Mouse (Mus musculus) bone marrow macrophage, adult 2 months (primary cell): ENCODE data around the gene Clptm1. TPM values are rescaled to one million over a fixed set of nuclear protein-coding genes. Genes with fewer than 3 reads are reported as not detected.
A peak's percentile ranks its signal among the peaks of the same experiment; 100 is the strongest.

ENCODE experiments used
- H3K27ac ChIP-seq: 2 replicates; pipeline ENCODE4 v1.5.1; 2012; ENCODE audit warnings: low read depth, low read length; ENCODE audit not compliant: insufficient read depth
- H3K4me1 ChIP-seq: 2 replicates; pipeline ENCODE4 v1.6.1; 2012; ENCODE audit warnings: low read length; ENCODE audit not compliant: control insufficient read depth, insufficient read depth
- H3K4me3 ChIP-seq: 2 replicates; pipeline ENCODE4 v1.5.1; 2012; ENCODE audit warnings: mild to moderate bottlenecking, low read length, moderate library complexity; ENCODE audit not compliant: insufficient read depth
- CTCF ChIP-seq: IDR thresholded peaks from 2 replicates; pipeline ENCODE4 v1.5.1; 2012; ENCODE audit warnings: low read depth, mild to moderate bottlenecking, low read length, moderate library complexity
- POLR2A ChIP-seq: IDR thresholded peaks from 2 replicates; pipeline ENCODE4 v1.6.1; 2012; ENCODE audit warnings: mild to moderate bottlenecking, low read depth, low read length, borderline replicate concordance
- polyA plus RNA-seq: library from polyadenylated mRNA; stranded (reverse); fragments of >200 nt; gene quantifications from 2 replicates; pipeline ENCODE4 v1.2.4, GENCODE M21; 2012; ENCODE audit not compliant: missing spikeins, insufficient read depth, insufficient read length

Clptm1 gene
- polyA plus RNA-seq, 1 experiment: 95.3 TPM

GRCm38 (mm10) chr7:19620811-19621210, 44.0 kb downstream of the Clptm1 start:
- no peak overlapping the region for H3K4me3 ChIP-seq
- TF ChIP-seq CTCF (no peak), POLR2A (no peak)
- H3K4me1 ChIP-seq: peaks cover 2% of the 10 kb centered on the region; the same call in 1 of the 2 replicates
- no peak overlapping the region for H3K27ac ChIP-seq

GRCm38 (mm10) chr7:19619004-19619801, 45.6 kb downstream of the Clptm1 start:
- Histone ChIP-seq H3K4me1 (peaks cover 2% of the 10 kb centered on the region; the same call in 1 of the 2 replicates), H3K27ac (no peak overlapping the region), H3K4me3 (no peak overlapping the region)
- TF ChIP-seq CTCF (peak; percentile 64), POLR2A (no peak)

DNA sequence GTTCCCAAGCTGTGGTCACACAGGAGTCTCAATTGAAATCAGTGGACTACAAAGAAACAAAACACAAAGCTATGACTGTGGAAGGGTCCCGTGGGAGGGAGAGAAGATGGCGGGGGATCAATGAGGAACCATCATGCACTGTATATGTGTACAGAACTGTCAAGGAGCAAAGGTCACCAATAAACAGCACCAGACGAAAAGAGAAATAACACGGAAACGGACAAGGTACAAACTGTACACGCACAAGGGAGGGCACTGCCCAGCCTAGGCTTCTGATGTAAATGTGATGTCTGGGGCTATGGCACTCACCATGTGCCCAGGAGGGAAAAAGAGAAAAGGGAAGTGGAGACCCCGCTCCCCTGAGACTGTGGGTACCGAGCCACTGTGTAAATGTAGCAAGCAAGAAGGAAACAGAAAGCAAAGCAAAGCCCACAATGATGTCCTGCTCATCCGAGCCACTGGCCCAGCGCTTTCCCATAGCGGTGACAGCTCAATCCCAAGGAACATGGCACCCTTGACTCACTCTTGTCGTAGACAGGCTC, 49.7 kb downstream of the Clptm1 start:
- peaks cover 2% of the 10 kb centered on the region; the same call in 1 of the 2 replicates for H3K4me1 ChIP-seq
- no peak overlapping the region for H3K4me3 ChIP-seq
- no peak for TF ChIP-seq CTCF
- no peak for TF ChIP-seq POLR2A
- no peak overlapping the region for H3K27ac ChIP-seq

GRCm38 (mm10) chr7:19610969-19611368, 53.9 kb downstream of the Clptm1 start:
- H3K4me1 ChIP-seq: no peaks in the 10 kb centered on the region
- no peak overlapping the region for H3K27ac ChIP-seq
- H3K4me3 ChIP-seq: no peak overlapping the region
- TF ChIP-seq POLR2A (no peak), CTCF (no peak)

DNA sequence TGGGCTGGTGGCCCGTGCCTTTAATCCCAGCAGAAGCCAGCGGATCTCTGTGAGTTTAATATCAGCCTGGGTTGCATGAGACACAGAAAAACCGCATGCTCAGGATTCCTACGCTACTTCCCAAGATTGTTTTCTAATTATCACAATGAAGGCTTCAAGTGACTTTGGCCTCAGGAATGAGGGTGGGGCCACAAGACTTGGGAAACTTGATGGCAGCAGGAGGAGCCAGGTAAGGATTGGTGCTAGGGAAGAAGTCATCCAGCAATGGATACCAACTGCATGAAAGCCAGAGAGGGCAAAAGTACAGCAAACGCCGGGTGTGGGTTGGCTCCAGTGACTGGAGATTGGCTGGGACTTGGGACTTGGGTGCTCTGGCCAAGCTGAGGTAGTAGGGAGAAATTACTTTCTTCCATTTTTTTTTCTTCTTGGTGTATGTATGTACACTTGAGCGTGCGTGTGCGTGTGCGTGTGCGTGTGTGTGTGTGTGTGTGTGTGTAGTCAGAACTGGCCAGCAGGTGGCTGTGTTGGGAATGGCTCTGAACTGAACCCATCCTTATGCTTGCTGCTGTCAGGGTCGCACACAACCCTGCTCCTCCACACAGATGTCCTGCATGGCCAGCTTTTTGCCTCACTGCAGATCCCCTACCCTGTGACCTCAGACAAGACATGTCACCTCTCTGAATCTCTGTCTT, 55.0 kb downstream of the Clptm1 start:
- TF ChIP-seq CTCF (no peak), POLR2A (no peak)
- Histone ChIP-seq H3K4me1 (no peaks in the 10 kb centered on the region), H3K27ac (no peak overlapping the region), H3K4me3 (no peak overlapping the region)

- H3K4me3 ChIP-seq: no peak overlapping the region
- no peak for TF ChIP-seq CTCF
- no peak for TF ChIP-seq POLR2A
- H3K4me1 ChIP-seq: peaks cover 12% of the 10 kb centered on the region
- H3K27ac ChIP-seq: no peak overlapping the region
Measured at GRCm38 (mm10) chr7:19607291-19607690, 57.5 kb downstream of the Clptm1 start.

DNA sequence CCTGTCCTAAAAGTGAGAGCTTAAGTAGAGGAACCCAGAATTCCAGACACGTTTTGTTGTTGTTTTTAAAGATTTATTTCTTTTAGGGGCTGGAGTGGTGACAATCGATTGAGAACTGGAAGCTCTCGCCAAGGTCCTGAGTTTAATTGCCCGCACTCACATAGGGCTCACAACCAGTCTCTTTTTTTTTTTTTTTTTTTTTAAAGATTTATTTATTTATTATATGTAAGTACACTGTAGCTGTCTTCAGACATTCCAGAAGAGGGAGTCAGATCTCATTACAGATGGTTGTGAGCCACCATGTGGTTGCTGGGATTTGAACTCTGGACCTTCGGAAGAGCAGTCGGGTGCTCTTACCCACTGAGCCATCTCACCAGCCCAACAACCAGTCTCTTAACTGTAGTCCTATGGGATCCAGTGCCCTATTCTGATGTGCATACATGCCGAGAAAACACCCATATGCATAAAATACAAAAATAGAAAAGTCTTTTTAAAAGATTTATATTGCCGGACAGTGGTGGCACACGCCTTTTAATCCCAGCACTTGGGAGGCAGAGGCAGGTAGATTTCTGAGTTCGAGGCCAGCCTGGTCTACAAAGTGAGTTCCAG, 60.1 kb downstream of the Clptm1 start:
- peak overlapping the region; percentile 23; the same call in 1 of the 2 replicates for H3K4me3 ChIP-seq
- H3K4me1 ChIP-seq: peaks cover 32% of the 10 kb centered on the region
- peak overlapping the region; percentile 51 for H3K27ac ChIP-seq

GRCm38 (mm10) chr7:19603849-19604605, 60.8 kb downstream of the Clptm1 start, which contains the start of gene Clasrp:
Clasrp (minus strand) TSS chr7:19604486.
- H3K4me3 ChIP-seq: peak within 1 kb of the TSS; percentile 88
- H3K4me1 ChIP-seq: peaks cover 32% of the 10 kb centered on the region
- TF ChIP-seq CTCF (no peak), POLR2A (no peak)
- peak within 1 kb of the TSS; percentile 66 for H3K27ac ChIP-seq

DNA sequence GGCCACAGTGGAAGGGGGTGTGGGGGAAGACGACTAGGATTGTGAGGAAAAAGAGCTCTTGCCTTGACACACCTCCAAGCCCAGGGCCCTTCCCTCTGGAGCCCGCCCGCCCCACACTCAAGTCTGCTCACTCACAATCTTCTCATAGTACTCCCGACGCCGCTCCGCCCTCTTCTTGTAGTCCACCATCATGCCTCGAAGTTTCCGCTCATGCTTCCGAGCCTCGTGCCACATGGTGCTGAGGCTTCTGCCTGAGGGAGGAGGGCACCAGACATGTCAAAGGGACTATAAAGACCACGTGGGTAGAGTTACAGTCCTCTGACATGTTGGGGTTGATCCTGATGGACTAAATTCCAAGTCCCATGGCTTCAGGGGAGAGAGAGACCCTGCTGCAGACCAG, 61.8 kb downstream of the Clptm1 start:
- Histone ChIP-seq H3K4me3 (peak overlapping the region; percentile 88), H3K4me1 (peaks cover 32% of the 10 kb centered on the region), H3K27ac (no peak overlapping the region)
- TF ChIP-seq POLR2A (no peak), CTCF (no peak)
